Mouse (Mus musculus) granulocyte monocyte progenitor cell, adult 5-6 weeks (primary cell): ENCODE measurements around the gene Snupn. TPM values are rescaled to one million over a fixed set of nuclear protein-coding genes. Genes with fewer than 3 reads are reported as not detected.
"Not testable (repeated sequence)": the region's sequence is repeated elsewhere in the genome, so short reads cannot be mapped to it uniquely, and the experiment has no call there.

ENCODE experiments used
- ATAC-seq: replicated peaks from 2 replicates; pipeline ENCODE4 v1.8.0; 2016; ENCODE audit warnings: mild to moderate bottlenecking, moderate TSS enrichment, inconsistent platforms; ENCODE audit not compliant: poor library complexity, severe bottlenecking
- total RNA-seq, 2 experiments: library from RNA; stranded (forward) in 1 of 2; stranded (reverse) in 1 of 2; fragments of 200-712, 200-1000 nt in 1 of 2; fragments of >200 nt in 1 of 2; fragmentation: Nextera tagmentation in 1 of 2; gene quantifications; 2 replicates each; pipeline ENCODE4 v1.2.3; 2014 to 2017

Gene Snupn
- total RNA-seq (2014; fragmentation: Nextera tagmentation) = 1.4 and 3.3 TPM in 2 replicates
- 10.9 and 11.6 TPM in 2 replicates for total RNA-seq (2017)

GRCm38 (mm10) chr9:56950414-56951400 is at the start of gene Snupn:
Gene Snupn (plus strand): TSS chr9:56950878.
- peak; percentile 100 for ATAC-seq

- no peak for ATAC-seq
Measured at GRCm38 (mm10) chr9:56901187-56901586, 49.5 kb upstream of the Snupn start.

GRCm38 (mm10) chr9:56903662-56904061 is 47.0 kb upstream of the Snupn start:
- no peak for ATAC-seq

- ATAC-seq = peak; percentile 61
Measured at GRCm38 (mm10) chr9:56907549-56907948, 43.1 kb upstream of the Snupn start.

- not testable (repeated sequence) for ATAC-seq
Measured at GRCm38 (mm10) chr9:56909991-56910390, 40.7 kb upstream of the Snupn start.

GRCm38 (mm10) chr9:56911017-56911416 is 39.7 kb upstream of the Snupn start:
- ATAC-seq = no peak

GRCm38 (mm10) chr9:56913991-56914390 is 36.7 kb upstream of the Snupn start:
- ATAC-seq = no peak

- ATAC-seq = no peak
Measured at GRCm38 (mm10) chr9:56915116-56915515, 35.6 kb upstream of the Snupn start.

- ATAC-seq = no peak
Measured at GRCm38 (mm10) chr9:56915695-56916410, 34.8 kb upstream of the Snupn start.

- ATAC-seq = no peak
Measured at GRCm38 (mm10) chr9:56917131-56917530, 33.5 kb upstream of the Snupn start.

GRCm38 (mm10) chr9:56918466-56918865 is 32.2 kb upstream of the Snupn start:
- no peak for ATAC-seq

GRCm38 (mm10) chr9:56922746-56923145 is 27.9 kb upstream of the Snupn start:
- ATAC-seq = no peak

- no peak for ATAC-seq
Measured at GRCm38 (mm10) chr9:56923841-56924650, 26.6 kb upstream of the Snupn start.

GRCm38 (mm10) chr9:56924651-56925027 is 26.0 kb upstream of the Snupn start:
- peak; percentile 52 for ATAC-seq

GRCm38 (mm10) chr9:56925291-56926024 is 25.2 kb upstream of the Snupn start:
- ATAC-seq = no peak

- no peak for ATAC-seq
Measured at GRCm38 (mm10) chr9:56926025-56926360, 24.7 kb upstream of the Snupn start.

- no peak for ATAC-seq
Measured at GRCm38 (mm10) chr9:56926387-56926786, 24.3 kb upstream of the Snupn start.

- no peak for ATAC-seq
Measured at GRCm38 (mm10) chr9:56927191-56928012, 23.3 kb upstream of the Snupn start.
